Mouse (Mus musculus) spleen, embryonic (tissue): ENCODE measurements around the gene Arhgef6.

ENCODE experiments used
- CTCF ChIA-PET: fragments of 350-600 bp; sonication (Branson Sonifier 250); formaldehyde crosslinking; loops from one replicate; lab custom pipeline; 2022; lab: Charles Lee

The Arhgef6 gene

DNA sequence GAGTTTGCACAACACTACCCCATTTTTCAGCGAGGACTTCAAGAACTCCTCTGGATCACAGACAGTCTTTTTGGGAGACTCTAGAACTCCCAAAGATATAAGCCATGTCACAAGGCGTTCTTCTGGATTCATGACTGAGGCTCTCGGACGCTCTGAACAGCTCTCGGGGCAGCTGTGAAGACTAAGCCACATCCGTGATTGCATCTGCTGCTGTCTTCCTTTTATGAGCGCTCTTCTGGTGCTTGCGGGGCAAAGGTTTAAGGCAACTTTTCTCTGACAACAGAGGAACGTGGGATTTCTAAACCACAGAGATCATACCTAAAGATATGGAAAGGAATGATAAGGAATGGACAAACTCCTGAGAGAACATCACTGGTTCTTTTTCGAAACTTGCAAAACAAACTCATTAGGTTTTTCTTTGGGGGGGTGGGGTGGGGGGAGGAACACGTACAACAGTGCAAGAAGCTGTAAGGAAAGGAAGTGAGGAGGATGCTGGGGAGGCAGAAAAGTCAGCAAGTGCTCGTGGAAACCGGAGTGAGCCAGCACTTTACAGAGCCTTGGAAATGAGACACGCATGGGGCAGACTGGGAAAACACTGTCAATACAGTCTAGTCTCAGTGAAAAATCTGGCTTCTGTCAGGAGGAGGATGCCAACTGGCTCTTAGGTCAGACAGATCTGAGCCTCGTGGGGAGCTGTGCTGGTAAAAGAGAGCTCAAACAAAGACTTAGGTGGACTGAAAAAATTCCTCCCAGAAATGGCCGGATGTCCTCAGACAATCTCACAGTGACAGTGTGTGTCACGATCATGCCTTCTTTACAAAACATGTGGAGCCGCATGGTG is at the start of gene Arhgef6:
Arhgef6 (minus strand) TSS at position 359 of the 841 bp plus-strand sequence.
- CTCF ChIA-PET: interaction anchor here (0.6 kb wide), 1 partner anchor 50 kb away, joined by 7 read pairs; no protein-coding TSS in a partner anchor

DNA sequence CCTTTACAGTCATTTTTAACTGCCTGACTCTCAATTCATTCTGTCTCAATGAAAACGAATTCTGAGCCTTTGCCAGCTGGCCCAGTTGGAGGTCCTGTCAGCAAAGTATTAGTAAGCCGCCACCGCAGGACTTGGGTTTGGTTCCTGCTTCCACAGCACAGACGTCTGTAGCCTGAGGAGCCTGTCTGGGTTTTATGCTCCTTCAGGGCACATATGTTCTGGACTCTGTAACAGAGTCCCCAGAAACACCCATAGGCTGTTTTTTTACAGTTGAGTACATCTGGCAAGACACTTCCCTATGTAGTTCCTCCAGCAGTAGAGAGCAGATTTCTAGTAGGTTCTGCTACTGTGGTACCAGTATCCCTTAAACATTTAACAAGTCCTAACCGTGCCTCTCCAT is 42.4 kb upstream of the Arhgef6 start:
- CTCF ChIA-PET: no interaction called here

DNA sequence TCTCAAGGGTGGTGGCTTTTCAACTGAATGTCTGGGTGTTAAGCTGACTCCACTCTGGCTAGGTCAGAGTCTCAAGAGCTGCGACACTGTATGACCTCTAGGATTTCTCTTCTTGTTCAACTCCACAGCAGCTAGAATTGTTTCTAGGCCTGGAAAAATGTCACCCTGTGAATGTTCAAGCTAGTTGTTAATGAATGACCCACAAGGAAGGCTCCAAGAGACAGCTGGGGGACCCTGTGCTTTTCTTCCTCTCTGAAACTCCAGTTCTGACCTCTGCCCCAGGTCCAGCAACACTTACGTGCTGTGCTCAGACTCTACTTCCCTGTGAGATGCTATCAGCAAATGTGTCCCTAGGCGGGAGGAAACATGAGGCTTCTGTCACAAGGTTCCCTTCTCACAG is 40.0 kb upstream of the Arhgef6 start:
- CTCF ChIA-PET: no interaction called here

GRCm38 (mm10) chrX:57377096-57377495 is 38.6 kb upstream of the Arhgef6 start:
- CTCF ChIA-PET: no interaction called here

GRCm38 (mm10) chrX:57374029-57374428 is 35.5 kb upstream of the Arhgef6 start:
- CTCF ChIA-PET: no interaction called here

GRCm38 (mm10) chrX:57373543-57373942 is 35.0 kb upstream of the Arhgef6 start:
- CTCF ChIA-PET: no interaction called here

DNA sequence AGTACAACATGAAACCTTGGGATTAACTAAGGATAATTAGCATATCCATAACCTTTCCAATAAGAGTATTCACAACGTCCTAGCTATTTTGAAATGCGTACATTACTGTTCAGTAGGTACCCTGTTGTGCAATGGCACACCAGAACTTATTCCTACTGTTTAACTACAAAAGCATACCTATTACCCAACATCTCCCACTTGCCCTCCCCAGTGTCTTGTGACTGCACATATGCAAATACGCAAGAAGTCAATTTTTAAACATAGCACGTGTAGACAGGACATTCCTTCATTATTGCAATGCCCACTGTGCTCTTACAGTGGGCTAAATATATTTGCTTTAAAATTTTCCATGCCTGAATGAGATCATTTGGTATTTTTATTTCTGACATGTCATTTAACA is 34.4 kb upstream of the Arhgef6 start:
- CTCF ChIA-PET: no interaction called here

GRCm38 (mm10) chrX:57364891-57365569 is 26.5 kb upstream of the Arhgef6 start:
- CTCF ChIA-PET: no interaction called here

DNA sequence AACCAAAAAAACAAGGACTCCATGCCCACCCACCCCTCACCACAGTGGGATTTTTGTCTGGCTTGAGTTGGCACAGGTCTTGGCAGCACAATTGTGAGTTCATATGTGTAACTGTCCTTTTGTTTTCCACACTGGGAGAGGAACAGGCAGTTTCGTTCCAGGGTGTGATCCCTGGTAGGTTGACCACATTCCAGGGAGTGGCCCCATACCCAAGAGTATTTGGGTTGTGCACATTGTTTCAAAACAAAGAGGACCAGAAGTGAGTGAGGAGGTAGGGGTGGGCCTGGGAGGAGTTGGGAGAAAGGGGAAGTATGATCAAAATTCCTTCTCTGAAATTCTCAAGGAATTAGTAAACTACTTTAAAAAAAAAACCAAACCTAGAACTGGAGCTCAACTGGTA is 20.8 kb upstream of the Arhgef6 start:
- CTCF ChIA-PET: no interaction called here

DNA sequence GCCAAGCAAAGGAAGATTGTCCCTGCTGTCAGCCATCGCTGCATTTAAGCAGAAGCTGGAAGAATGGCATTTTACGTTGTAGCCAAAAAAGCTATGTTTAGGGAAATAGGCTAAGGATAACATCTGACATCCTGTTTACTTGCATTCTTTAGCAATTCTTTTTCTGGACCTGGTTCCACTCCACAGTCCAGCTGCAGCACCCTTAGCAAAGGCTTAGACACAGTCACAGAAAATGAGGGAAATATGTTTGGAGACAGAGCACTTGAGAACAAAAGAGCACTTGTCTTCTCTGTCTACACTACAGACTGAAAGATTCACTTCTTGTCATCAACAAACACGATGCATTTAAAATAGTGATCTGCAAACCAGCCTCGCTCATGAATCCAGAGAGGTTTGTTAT is 691 bp upstream of the Arhgef6 start:
- CTCF ChIA-PET: interaction anchor here (0.6 kb wide), 1 partner anchor 50 kb away, joined by 7 read pairs; no protein-coding TSS in a partner anchor

DNA sequence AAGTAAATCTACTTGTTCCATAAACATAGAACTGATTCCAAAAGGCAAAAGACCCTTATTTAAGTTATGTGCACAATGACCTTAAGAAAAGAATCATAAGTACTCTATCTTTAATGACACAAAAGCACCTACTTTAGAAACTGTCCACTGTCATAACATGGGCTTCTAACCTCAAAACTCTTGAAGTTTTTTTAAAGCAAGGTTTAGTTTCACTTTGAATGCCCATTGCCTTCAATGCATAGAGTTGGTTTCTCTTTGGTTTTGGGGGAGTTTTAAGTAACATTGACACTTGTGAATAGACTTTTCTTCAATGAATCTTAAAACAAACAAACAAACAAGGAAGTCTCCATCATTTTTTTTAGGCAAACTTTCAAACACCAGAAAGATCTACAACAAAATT is 947 bp downstream of the Arhgef6 start:
- CTCF ChIA-PET: no interaction called here

GRCm38 (mm10) chrX:57336958-57337357 is 1.6 kb downstream of the Arhgef6 start:
- CTCF ChIA-PET: no interaction called here

DNA sequence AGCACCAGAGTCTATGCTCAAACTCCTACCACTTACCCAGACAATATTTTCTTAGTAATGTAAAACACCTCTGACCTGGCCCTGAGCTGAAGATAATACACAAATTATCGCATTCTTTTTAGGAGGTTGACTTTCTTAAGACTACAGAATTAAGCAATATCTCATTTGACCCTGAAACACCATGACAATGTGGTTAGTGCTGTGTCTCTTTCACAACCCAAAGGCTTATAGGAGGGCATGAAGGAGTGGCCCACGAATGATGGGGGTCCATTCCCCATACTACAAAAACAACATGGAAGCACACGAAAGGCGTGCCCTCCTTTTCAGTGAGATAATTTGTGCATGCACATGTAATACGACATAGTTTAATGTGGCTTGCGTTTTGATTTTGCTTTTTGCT is 3.2 kb downstream of the Arhgef6 start:
- CTCF ChIA-PET: no interaction called here

DNA sequence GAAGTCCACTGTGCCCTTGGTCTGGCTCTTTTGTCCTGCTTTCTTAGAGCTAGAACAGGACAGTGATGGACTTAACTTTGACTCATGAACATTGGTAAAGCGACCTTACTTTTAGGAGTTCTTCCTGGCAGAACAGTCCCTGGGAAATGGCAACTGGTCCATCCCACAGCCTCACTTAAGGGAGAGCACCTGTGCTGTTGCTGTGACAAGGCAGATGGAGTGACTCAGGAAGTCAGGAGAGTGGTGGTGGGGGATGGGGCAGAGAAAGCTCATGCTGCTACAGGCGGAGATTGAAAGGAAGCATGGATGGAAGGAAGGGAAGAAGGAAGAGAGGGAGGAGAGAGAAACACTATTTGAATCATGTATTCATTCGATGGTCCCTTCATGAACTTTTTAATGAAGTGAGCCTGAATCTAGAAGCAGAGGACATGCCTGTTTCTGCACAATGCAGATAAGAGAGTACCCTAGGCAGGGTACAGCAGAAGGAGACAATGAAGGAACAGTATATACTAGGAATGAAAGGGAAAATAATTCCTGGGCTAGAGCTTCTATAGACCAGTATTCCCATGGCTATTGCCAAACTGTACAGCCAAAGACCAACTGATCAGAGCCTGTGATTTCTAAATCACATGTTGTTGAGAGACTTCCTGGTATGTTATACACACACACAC is 10.7 kb downstream of the Arhgef6 start:
- CTCF ChIA-PET: no interaction called here

DNA sequence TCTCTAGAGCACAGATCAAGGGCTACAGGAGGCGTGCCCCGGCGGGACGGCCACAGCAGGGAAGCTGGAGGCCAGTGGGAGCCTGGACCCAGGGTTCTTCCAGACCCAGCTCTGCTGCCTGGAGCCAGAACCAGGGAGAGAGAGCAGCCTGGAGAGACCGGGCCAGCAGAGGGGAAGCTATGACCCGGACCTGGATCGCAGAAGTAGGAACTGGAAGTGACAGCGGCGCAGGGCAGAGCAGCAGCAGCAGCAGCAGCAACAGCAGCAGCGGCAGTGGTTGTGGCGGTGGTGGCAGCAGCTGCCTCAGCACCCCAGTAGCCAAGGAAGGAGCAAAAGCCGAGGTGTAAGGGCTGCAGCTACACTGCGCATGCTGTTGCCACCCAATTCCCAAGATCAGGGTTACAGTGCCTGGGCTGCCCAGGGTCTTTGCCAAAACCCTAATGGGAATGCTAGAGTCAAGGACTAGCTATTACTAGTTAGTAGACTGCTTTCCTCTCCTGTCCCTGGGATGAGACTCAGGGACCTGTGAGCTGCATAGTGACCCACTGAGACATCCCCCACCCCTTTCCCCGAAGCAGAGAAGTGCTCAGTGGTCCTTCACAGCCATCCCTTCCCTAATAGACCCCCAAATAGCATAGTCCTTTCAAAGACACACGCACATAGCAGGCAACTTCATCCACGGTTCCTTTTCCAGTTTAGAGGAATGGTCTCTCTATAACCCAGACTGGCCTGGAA is 11.9 kb downstream of the Arhgef6 start:
- CTCF ChIA-PET: no interaction called here

- CTCF ChIA-PET: no interaction called here
These were observed 12.6 kb downstream of the Arhgef6 start for GRCm38 (mm10) chrX:57325861-57326461.

DNA sequence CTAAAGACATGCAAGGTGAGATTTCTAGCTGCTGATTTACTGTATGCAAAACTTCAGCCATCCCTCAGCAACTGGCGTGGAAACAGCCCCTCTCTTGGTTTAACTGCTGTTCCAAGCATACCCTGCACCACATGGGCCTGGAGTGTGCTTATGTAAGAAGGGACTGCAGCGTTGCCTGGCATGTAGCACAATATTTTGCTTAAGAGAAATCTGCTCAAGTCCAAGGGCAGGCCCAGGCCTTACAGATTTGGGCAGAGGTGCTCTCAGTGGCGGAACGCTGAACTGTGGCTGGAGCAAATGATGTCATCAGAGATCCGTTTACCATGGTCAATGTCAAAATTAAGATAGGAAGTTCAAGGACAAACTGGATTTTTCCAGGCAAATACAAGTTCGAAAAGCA is 13.6 kb downstream of the Arhgef6 start:
- CTCF ChIA-PET: no interaction called here

DNA sequence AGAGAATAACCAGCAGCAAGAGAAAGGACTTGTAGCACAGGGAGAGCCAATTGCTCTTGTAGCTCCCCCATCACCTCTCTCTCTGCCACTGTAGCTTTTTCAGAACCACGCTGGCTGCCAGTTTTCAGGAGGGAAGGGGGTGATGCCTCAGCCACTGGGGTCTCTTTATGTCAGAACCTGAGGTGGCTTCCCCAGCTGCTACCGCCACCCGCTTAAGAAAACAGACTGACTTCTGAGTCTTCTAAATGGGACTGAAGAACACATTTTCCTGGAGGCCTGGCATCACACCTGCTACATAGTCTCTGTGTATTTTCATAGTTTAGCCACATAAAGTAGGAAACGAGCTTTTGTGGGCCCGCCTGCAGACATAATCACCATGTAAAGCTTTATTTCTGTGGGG is 26.5 kb downstream of the Arhgef6 start:
- CTCF ChIA-PET: no interaction called here

GRCm38 (mm10) chrX:57309993-57310392 is 28.5 kb downstream of the Arhgef6 start:
- CTCF ChIA-PET: no interaction called here

DNA sequence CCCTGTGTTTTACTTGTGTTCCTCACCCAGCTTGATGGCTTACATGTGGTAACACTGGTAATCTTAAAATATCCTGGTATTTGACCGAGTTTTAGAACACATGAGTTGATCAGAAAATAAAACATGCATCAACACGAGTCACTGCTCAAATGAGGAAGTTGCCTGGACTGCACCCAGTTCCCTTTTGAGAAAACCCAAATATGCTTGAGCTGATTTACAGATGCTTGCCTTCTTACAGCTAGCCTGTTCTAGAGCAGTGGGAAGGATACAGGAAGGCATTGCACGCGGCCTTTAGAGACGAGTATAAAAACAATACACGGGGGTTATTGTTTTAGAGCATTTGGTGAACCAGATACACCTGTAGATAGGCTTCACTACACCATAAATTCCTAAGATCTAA is 31.8 kb downstream of the Arhgef6 start:
- CTCF ChIA-PET: interaction anchor here (0.6 kb wide), 1 partner anchor 61 kb away, joined by 3 read pairs; no protein-coding TSS in a partner anchor

DNA sequence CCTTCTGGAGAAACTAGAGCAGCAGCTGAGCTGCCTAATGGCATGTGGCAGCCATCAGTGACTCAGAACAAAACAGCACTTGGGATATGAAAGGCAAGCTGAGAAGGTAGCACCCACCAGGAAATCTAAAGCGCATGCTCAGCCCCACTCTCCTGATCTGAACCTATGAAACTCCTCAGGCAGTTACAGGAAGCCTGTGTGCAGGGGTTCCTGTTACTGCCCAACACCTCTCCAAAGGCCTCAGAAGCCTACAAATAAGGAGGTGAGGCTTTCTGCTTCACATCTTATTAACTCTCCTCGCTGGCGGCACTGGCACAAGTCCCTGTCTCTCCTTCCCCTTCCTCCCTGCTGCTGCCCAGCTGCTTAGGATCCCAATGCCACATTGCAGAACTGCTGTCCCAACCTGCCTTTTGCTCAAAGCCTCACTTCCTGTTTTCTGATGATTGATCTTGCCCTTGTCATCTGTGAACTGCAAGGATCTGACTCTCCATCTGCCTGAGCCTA is 33.7 kb downstream of the Arhgef6 start:
- CTCF ChIA-PET: no interaction called here
